Mouse (Mus musculus) cerebellum, adult 2 months (tissue): ENCODE measurements around the gene Actl10. TPM values are rescaled to one million over a fixed set of nuclear protein-coding genes. Genes with fewer than 3 reads are reported as not detected.
A peak's percentile ranks its signal among the peaks of the same experiment; 100 is the strongest.

Experiments used
- DNase-seq, 2 experiments: peaks; one replicate each; pipeline ENCODE4 v3.0.0; 2021
- H3K27ac ChIP-seq: fragments of 200-500 bp; 2 replicates; pipeline ENCODE4 v1.5.1; 2012; ENCODE audit warnings: low read length, control low read depth, inconsistent platforms; ENCODE audit not compliant: insufficient read depth
- H3K27me3 ChIP-seq: fragments of 200-500 bp; 2 replicates; pipeline ENCODE4 v1.6.1; 2012; ENCODE audit warnings: inconsistent platforms, mild to moderate bottlenecking, low read length, moderate library complexity; ENCODE audit not compliant: control insufficient read depth, insufficient read depth
- H3K4me1 ChIP-seq: fragments of 200-500 bp; 2 replicates; pipeline ENCODE4 v1.6.1; 2011; ENCODE audit warnings: low read length; ENCODE audit not compliant: control insufficient read depth, insufficient read depth
- H3K4me3 ChIP-seq: fragments of 200-500 bp; replicated peaks from 2 replicates; pipeline ENCODE3; 2011; ENCODE audit warnings: mild to moderate bottlenecking, low read depth, low read length, control low read depth; ENCODE audit not compliant: insufficient read depth
- CTCF ChIP-seq: fragments of 200-500 bp; IDR thresholded peaks from 2 replicates; pipeline ENCODE4 v1.5.1; 2011; ENCODE audit warnings: low read depth, mild to moderate bottlenecking, control low read depth, low read length, moderate library complexity, borderline replicate concordance; ENCODE audit not compliant: insufficient read depth
- POLR2A ChIP-seq: fragments of 200-500 bp; IDR thresholded peaks from 2 replicates; pipeline ENCODE4 v1.6.1; 2011; ENCODE audit warnings: low read length, control low read depth, borderline replicate concordance; ENCODE audit not compliant: insufficient read depth
- WGBS: fragments of 180-500 bp; shearing (Covaris S2); methylation state at CpG from one replicate; pipeline ENCODE4 v1.1.7; 2018; 5-methylcytosine and 5-hydroxymethylcytosine counted together
- polyA plus RNA-seq: library from polyadenylated mRNA; depleted of rRNA; stranded (reverse); fragments of >200 nt; gene quantifications from 2 replicates; pipeline ENCODE4 v1.2.3, GENCODE M21; 2012

Actl10 gene
- polyA plus RNA-seq, 1 experiment: 0.07 TPM

DNA sequence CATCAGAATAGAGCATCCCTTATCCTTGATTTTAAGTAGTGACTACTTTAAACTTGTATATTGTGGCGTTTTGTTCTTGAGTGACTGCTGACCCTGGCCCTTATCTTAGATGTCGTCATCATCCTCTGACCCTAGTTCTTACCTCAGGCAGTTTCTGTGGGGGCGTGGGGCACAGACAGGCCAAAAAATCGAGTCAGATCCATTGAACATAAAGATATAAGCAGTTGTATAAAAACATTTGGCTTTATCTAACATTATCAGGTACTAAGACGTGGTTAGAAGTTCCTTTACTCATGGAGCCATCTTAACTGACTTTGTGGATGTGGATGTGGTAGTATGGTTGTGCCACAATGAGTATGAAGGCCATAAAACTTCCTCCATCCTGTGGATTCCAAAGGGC lies 29.2 kb upstream of the Actl10 start:
- Histone ChIP-seq H3K4me3 (no peak overlapping the region), H3K27ac (no peak overlapping the region), H3K27me3 (no peaks in the 10 kb centered on the region), H3K4me1 (no peaks in the 10 kb centered on the region)
- no peak for DNase-seq
- TF ChIP-seq POLR2A: no peak
- TF ChIP-seq CTCF: no peak
- WGBS: 97% methylated on average over 5 of the region's 5 CpGs

DNA sequence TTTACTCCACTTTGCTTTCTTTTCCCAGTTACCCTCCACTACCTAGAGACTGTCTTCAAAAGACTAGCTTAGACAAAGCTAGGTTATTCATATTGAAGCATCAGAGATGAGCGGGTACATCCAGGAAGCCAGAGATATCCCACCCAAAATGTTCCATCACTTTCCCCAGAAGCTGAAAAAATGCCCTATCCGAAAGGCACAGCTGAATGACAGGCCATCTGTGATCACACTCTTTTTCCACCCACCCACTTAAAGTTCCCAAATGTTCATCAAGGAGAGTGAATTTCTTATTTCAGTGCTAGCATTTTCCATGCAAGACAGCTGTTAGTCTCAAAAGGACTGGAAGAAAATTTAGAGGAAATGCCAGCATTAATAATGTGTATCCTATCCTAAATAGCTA lies 26.3 kb upstream of the Actl10 start:
- DNase-seq: no peak
- TF ChIP-seq CTCF (no peak), POLR2A (no peak)
- H3K4me3 ChIP-seq: no peak overlapping the region
- WGBS: 86% methylated on average over 2 of the region's 2 CpGs
- H3K4me1 ChIP-seq: no peaks in the 10 kb centered on the region
- no peak overlapping the region for H3K27ac ChIP-seq
- H3K27me3 ChIP-seq: no peaks in the 10 kb centered on the region

DNA sequence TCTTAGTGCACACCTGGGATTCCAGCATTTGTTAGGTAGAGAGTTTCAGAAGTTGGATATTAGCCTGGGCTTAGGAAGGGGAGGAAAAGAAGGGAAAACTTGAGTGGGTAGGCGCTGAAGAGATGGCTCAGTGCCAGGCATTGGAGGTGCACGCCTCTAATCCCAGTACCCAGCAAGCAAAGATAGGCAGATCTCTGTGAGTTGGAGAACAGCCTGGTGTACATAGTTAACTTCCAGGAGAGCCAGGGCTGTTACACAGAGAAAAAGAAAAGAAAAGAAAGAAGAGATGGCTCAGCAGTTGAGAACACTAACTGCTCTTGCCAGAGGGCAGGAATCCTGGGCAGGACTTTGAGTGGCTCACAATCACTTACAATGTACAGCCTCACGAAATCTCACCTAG lies 25.0 kb upstream of the Actl10 start:
- no peak for DNase-seq
- no peak overlapping the region for H3K4me3 ChIP-seq
- H3K4me1 ChIP-seq: no peaks in the 10 kb centered on the region
- WGBS: 59% methylated on average over 3 of the region's 3 CpGs
- TF ChIP-seq POLR2A: no peak
- no peak for TF ChIP-seq CTCF
- H3K27ac ChIP-seq: no peak overlapping the region
- H3K27me3 ChIP-seq: no peaks in the 10 kb centered on the region

DNA sequence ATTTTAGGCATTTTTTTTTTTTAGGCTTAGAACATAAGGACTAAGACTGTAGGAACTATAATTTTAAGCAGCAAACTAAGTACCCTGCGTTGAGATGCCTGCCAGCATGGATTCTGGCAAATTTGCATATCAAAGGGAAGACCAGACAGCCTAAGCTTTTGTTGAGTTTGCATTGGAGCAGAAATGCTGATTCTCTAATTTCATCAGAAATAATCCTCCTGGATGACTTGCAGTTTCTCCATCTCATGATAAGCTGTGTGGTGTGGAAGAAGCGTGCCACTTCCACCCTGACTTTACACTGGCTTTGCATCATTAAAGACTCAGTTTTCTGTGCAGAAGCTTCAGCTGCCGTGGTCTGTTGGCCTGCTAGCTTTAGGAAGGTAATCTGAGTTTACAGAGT lies 18.7 kb upstream of the Actl10 start:
- Histone ChIP-seq H3K27me3 (no peaks in the 10 kb centered on the region), H3K4me3 (no peak overlapping the region), H3K27ac (no peak overlapping the region), H3K4me1 (peaks cover 3% of the 10 kb centered on the region)
- no peak for DNase-seq
- WGBS: 56% methylated on average over 3 of the region's 3 CpGs
- TF ChIP-seq CTCF: no peak
- TF ChIP-seq POLR2A: no peak

DNA sequence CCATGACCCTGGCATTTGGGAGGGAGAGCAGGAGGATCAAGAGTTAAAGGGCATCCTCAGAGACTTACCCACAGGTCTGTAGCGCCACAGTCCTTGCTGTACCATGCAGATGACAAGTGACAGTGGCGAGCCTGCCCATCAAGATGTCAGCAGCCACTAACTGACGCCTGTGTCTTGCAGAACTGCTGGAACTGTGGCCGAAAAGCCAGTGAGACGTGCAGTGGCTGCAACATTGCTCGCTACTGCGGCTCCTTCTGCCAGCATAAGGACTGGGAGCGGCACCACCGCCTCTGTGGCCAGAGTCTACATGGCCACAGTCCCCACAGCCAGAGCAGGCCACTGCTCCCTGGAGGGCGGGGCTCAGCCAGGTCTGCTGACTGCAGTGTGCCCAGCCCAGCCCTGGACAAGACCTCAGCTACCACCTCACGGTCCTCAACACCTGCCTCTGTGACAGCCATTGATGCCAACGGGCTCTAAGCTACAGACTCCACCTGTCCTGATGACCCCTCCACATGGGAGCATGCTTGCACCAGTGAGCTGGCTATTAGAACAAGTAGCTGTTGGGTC lies 16.8 kb upstream of the Actl10 start:
- DNase-seq: no peak
- peaks cover 12% of the 10 kb centered on the region for H3K4me1 ChIP-seq
- WGBS: 85% methylated on average over 12 of the region's 12 CpGs
- TF ChIP-seq CTCF (no peak), POLR2A (no peak)
- no peaks in the 10 kb centered on the region for H3K27me3 ChIP-seq
- H3K27ac ChIP-seq: no peak overlapping the region
- H3K4me3 ChIP-seq: no peak overlapping the region

DNA sequence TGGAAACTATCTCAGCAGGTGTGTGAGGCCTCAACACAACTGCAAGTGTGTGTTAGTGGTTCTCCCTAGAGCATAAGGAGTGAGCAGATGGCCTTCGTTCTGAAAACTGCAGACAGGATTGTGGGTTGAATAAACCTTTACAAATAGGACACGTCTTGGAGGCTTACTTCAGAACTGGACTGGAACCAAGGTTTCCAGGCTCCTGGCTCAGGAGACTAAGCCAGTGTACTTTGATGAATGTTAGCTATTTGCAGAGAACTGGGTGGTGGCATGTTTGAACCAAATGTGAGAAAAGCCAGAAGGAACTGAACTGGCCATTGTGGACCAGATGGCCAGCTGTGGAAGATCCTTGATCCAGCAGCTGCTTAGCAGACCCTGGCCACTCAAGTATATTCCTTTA lies 13.3 kb upstream of the Actl10 start:
- peaks cover 12% of the 10 kb centered on the region for H3K4me1 ChIP-seq
- H3K27ac ChIP-seq: no peak overlapping the region
- TF ChIP-seq POLR2A (no peak), CTCF (no peak)
- DNase-seq: peak; percentile 48 to 78
- 5% methylated on average over 2 of the region's 2 CpGs for WGBS
- no peak overlapping the region for H3K4me3 ChIP-seq
- H3K27me3 ChIP-seq: no peaks in the 10 kb centered on the region

DNA sequence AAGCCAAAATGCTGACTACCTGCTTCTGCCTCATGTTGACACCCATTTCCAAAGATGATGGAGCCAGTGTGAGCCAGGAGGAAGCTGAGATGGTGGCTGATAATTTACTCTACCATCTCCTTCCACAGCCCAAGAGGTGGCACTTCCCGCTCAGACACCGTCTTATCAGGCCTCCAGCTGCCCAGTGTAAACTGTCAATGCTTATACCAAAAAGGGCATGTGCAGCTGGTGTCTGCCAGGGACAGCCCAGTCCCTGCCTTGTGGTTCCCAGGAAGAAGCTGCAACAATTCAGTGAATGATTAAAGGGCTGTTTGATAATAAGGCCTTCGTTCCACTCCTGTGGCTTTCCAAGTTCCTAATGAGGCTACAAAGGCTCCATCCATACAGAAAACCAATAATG lies 12.9 kb upstream of the Actl10 start:
- no peak for TF ChIP-seq CTCF
- no peak for TF ChIP-seq POLR2A
- 67% methylated on average over 3 of the region's 3 CpGs for WGBS
- no peak overlapping the region for H3K4me3 ChIP-seq
- H3K4me1 ChIP-seq: peaks cover 13% of the 10 kb centered on the region
- no peak overlapping the region for H3K27ac ChIP-seq
- H3K27me3 ChIP-seq: no peaks in the 10 kb centered on the region
- DNase-seq: no peak

DNA sequence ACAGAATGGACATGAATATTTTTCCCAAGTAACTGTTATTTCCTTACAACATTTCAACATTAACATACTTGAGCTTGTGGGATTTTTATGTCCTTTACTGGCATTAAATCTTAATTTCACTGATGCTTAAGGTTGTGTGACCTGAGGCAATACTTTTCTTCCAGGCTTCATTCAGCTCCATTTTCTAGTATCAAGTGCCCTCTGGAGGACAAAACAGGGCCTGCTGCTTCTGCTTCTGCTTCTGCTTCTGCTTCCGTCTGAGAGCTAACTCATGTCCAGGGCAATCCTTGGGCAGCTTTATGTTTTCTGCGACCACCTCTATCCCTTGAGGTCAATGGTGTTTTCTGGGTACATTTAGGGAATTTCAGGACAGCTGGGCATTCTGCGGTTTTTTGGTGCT lies 11.9 kb upstream of the Actl10 start:
- no peak overlapping the region for H3K4me3 ChIP-seq
- no peaks in the 10 kb centered on the region for H3K27me3 ChIP-seq
- WGBS: 61% methylated on average over 3 of the region's 3 CpGs
- peak; percentile 47 to 53 for DNase-seq
- peak; percentile 62 for TF ChIP-seq CTCF
- no peak for TF ChIP-seq POLR2A
- H3K4me1 ChIP-seq: peaks cover 19% of the 10 kb centered on the region
- no peak overlapping the region for H3K27ac ChIP-seq

DNA sequence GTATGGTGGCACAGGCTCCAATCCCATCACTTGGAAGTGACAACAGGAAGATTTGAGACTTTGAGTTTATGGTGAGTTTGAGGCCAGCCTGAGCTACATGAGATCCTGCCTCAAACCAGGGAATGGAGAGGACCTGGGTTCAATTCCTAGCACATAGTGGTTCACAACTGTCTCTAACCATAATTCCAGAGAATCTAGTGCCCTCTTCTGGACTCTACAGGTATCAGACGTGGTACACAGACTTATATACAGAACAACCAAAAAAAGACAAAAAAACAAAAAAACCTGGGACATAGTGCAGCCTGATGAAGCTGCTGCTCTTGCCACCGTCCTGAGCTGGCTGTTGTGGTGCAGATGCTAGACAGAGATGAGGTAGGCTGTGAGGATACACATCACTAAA lies 9.9 kb upstream of the Actl10 start:
- Histone ChIP-seq H3K4me3 (no peak overlapping the region), H3K27ac (no peak overlapping the region), H3K4me1 (peaks cover 19% of the 10 kb centered on the region), H3K27me3 (no peaks in the 10 kb centered on the region)
- TF ChIP-seq POLR2A (no peak), CTCF (no peak)
- WGBS: 95% methylated on average over 2 of the region's 2 CpGs
- DNase-seq: no peak
